ENCODE assay signal across 10 mouse cellular contexts in the genomic region with DNA sequence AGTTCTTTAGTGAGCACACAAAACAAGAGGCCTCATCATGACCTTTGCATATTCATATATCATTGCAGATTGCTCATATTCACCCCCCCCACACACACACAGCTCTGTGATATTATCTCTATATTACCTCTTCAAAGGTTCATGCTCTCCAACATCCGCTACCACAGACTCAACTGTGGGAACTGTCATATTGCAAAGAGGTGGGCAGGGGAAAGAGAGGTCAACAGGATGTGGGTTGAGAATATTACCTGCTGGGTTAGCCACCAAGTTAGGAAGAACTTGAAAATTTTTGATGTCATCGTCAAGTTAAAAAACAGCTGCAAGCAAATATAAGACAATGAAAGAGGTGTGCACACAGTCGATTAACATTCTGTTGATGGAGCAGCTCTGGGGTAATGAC. TPM values are rescaled to one million over a fixed set of nuclear protein-coding genes. Genes with fewer than 3 reads are reported as not detected.
"Had no signal": no experiment of that assay in that cellular context is flagged by ENCODE, and none has a peak within 500 bp of the region (broad histone marks: within the 10 kb centered on the region; RNA-seq: fewer than 3 reads in every experiment).

No protein-coding gene starts in this region.

RNA-seq across cellular contexts. Expression of a gene that starts 4.5 kb away (rescaled TPM):
- polyA plus RNA-seq: kidney, embryonic 15.5 days; limb, embryonic 11.5 days; limb, embryonic 14.5 days; liver, embryonic 13.5 days; lung, embryonic 16.5 days; midbrain, embryonic 11.5 days; midbrain, embryonic 14.5 days; midbrain, postnatal 0 days; neural tube, embryonic 13.5 days; stomach, embryonic 15.5 days had no signal
